Mouse (Mus musculus): ENCODE data around the gene Zwilch.
"Not testable (repeated sequence)": the region's sequence is repeated elsewhere in the genome, so short reads cannot be mapped to it uniquely, and the experiment has no call there.

Gene Zwilch

GRCm38 (mm10) chr9:64178974-64179646, 6.2 kb upstream of the Zwilch start, which contains the start of gene Snapc5:
Snapc5 (plus strand) TSS chr9:64179274.
- peak; percentile 94 for DNase-seq

DNA sequence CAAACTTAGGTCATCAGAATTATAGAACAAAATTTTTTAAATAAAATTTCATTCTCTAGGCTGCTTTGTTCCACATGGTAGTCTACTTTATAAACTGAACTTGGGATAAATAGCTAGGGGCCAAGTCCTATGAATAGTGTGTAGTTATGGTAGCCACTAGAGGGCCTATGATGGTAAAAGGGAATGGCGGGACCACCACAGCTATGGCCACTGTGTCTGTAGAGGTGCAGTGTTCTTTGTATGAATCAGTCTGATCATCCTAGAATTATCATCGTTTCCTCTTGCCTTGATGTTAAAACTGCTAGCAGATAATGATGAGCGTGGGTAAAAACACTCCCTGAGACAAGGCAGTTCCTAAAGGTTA, 5.7 kb upstream of the Zwilch start:
- DNase-seq, result peak; percentile 17

DNA sequence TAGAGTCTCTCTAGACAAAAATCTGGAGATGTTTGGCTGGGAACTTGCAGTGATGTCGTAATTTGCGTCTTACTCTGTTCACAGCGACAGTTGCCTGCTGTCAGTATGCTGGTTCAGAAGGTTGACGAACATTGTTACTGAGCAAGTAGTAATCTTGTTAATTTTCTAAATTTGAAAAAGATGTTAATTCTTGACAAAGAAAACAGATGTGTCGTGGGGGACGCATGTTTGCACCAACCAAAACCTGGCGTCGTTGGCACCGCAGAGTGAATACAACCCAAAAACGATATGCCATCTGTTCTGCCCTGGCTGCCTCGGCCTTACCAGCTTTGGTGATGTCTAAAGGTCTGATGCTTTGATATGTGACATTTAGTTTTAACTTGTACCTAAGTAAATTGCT, 2.5 kb upstream of the Zwilch start:
- no peak for DNase-seq

GRCm38 (mm10) chr9:64174766-64175165, 1.9 kb upstream of the Zwilch start:
- DNase-seq, result no peak

DNA sequence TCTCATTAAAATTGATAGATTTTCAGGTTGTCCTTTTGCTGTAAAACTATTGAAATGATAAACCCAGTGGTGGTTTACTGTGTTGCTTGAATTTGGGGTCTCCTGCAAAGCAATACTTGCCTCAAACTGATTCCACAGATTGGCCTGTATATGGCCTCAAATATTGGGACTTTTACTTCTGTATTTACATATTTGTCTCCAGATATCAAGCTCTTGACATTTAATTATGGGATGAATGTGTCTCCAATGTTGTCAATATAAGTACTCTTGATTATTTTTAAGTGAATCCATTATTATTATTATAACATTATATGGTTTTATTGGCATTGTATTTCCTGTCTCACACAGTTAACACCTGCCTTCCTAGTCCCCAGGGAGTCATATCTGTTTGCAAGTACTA, 1.4 kb upstream of the Zwilch start:
- DNase-seq, result no peak

- no peak for DNase-seq
Observed at GRCm38 (mm10) chr9:64173666-64174220, 839 bp upstream of the Zwilch start.

DNA sequence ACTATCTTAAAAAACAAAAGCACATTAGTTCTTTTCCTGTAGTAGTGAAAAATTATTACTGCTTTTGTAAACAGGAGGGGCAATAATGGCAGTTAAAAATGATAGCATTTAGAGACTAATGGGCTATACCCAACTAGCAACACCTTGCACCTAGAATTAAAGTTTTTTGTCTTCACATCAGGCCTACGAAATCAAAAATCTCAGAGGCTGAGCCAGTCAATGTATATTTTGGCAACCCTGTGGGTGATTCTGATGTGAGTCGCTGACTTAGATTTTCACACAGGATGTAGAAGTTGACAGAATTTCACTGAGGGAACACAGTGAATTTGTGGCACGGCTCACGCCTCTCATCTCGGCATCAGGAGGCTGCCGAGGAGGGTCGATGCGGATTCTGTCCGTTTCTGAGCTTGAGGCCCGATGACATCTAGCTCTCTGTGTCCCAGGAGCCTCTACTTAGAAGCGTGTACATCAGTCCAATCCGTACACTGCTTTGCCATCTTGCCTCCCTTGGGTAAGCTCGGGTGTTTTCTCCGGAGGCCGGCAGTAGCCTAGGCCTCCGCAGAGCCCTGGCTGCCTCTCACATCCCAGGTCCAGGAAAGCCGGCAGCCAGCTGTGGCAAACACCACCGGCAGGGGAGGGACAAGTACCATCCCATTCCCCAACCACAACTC, 624 bp downstream of the Zwilch start:
- DNase-seq, result no peak

DNA sequence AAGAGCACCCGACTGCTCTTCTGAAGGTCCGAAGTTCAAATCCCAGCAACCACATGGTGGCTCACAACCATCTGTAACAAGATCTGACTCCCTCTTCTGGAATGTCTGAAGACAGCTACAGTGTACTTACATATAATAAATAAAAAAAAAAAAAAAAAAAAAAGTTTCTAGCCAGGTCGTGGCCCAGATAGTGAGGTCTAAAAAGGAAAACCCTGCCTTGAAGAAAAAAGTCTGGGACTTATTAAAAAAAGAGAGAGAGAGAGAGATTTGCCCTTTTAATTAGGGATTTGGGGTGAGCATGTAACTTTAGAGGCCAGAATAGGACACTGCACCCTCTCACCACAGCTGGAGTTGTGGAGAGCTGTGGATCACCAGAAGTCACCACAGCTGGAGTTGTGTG, 2.9 kb downstream of the Zwilch start:
- not testable (repeated sequence) for DNase-seq

DNA sequence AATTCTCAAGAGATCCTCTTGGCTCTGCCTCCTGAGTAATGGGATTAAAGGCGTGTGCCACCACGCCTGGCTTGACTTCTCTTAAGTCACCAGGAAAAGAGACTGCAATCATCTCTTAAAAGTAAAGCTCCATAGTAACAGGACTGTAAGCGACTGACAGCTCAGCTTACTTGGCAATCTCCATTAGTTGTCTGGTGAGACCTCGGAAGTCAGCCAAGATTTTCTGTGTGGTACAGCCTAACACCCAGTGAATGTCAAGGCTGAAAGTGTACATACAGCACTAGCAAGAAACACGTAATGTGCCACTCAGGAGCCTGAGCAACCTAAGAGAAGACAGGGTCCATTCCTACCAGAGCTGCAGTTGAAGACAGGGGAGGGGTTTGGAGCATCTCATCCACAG, 12.4 kb downstream of the Zwilch start:
- DNase-seq, result no peak

DNA sequence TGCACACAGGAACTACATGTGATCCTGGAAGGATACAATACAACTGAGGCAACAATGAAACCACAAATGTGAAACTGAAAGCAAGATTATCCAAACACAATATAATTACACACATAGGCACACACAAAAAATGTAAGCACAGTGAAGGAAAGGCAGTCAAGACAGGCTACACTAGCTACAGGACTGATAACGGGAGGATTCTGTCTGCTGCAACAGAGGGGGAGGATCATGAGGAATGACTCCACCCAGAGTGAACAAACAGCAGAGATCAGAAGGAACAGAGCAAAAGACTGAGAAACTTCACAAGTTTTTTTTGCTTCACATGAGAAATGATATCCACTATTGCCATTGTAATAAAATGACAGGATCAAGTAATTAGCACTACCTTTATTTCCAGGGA, 16.3 kb downstream of the Zwilch start:
- DNase-seq, result no peak

DNA sequence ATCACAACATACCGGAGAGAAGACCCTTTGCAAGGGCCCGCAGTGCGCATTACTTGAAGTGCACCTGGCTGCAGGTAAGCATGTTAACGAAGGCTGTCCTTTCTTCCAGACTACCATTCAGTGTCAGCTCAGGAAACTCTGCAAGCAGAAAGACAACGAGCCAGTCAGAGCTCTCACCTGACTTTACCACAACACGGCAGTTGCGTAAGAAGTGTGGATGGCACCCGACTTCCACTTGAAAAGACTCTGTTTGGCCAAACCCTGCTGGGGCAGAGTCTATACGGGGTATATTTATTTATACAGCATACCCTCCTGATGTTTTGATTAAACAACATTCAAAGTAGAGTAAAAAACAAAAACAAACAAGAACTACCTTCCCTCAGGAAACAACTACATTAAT, 33.0 kb downstream of the Zwilch start:
- no peak for DNase-seq

GRCm38 (mm10) chr9:64138896-64139295, 34.0 kb downstream of the Zwilch start:
- DNase-seq, result peak; percentile 65

GRCm38 (mm10) chr9:64131623-64132022, 41.3 kb downstream of the Zwilch start:
- no peak for DNase-seq

DNA sequence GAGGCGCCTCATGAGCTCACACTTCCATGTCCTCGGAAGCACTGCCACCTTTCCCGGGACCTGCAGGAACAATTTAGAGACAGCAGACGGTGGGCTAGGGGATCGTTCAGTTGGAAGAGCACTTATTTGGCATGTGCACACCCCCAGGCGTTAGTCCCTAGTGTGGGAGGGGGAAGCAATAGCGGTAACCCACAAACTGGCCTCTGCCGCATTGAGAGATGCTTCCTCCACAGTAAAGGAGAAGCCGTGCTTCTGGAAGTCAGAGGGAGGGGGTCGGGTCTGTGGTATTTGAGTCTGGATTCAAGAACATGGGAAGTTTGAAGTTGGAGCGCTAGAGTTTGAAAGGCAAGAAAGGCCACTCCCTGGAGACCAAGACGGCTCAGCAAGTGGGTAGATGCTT, 46.8 kb downstream of the Zwilch start:
- no peak for DNase-seq

GRCm38 (mm10) chr9:64125307-64125706, 47.6 kb downstream of the Zwilch start:
- DNase-seq, result no peak

GRCm38 (mm10) chr9:64124846-64125245, 48.1 kb downstream of the Zwilch start:
- not testable (repeated sequence) for DNase-seq

DNA sequence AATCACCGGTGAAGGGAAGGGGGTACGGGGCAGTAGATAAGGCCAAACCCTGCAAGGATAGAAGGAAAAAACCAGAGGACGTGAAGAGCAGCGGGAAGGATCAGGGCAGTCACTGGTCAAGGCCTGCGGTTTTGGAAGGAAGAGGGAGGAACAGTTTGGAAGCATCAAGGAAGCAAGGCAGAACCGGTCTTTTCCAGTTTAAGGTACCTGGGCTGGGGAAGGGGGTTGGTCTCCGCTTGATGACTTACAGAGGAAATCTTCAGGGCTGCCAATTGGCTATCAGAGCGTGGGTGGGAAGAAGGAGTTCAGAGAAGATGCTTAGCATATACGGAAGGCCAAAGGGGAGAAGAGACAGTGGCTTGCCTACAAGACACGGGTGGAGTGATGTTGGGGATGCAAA, 50.3 kb downstream of the Zwilch start:
- DNase-seq, result no peak

DNA sequence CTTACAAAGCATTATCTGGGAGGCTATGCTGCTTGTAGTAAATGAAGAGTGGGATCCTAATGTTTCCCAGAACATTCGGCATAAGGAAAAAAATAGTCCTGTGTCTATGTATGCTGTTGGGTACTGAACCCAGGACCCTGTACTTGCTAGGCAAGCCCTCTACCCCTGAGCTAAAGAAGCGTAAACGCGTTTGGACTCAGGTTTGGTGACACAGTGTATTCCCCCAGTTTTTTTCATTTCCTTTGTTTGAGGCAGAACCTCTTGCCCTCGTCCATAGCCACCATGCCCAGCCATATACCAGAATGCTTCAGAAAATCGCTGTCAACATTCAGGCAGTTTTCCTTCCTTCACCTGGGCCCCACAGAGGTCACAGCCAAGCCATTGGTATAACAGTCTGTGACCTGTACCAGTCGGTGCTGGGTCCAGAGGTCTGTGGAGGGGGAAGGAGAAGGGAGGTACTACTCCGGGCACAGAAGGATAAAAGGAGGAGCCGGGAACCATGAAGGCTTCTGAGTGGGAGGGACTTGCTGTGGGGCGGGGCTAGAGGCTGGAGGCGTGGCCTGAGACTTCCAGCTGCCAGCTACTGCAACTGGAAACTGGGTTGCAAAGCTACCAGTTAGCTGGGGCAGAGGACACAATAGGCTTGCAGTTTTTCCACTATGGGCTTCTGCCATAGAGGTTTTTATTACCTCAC, 52.2 kb downstream of the Zwilch start:
- peak; percentile 72 for DNase-seq

- peak; percentile 47 for DNase-seq
Observed at GRCm38 (mm10) chr9:64119898-64120297, 53.0 kb downstream of the Zwilch start.

DNA sequence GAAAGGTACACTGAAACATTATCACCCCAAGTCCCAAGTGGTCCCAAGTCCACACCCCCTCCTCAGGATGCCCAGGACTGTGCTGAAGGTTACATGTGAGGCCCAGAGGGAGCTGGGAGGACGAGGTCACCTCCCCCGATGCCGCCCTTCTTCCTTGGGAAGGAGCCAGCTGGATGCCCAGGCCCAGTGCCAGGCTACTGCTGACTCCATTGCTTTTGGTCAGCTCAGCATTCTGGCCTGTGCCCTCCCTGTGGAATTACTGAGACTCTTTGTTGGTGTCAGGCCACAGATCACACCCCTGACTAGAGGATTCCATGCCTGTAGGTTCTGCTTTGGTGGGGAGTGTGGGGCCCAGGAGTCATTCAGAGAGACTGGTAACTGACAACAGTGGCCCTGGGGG, 56.0 kb downstream of the Zwilch start, which contains the start of gene Lctl:
TSS of gene Lctl (plus strand) at position 272 of the 400 bp plus-strand sequence.
- peak; percentile 77 for DNase-seq

DNA sequence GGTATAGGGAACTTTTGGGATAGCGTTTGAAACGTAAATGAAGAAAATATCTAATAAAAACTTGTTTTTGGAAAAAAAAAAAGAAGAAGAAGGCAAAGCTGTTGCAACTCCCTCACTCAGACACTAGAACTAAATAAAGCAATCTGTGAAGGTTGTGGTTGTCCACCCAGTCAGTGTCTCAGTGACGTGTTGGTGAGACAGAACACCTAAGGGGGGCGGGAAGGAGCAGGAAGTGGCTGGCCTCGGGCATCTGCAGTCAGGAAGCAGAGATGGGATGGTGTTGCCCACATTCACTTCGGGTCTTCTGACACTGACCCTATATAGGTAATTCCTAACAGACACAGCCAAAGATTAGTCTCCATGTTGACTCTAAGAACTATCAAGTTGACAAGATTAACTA, 57.1 kb downstream of the Zwilch start:
- DNase-seq, result no peak

DNA sequence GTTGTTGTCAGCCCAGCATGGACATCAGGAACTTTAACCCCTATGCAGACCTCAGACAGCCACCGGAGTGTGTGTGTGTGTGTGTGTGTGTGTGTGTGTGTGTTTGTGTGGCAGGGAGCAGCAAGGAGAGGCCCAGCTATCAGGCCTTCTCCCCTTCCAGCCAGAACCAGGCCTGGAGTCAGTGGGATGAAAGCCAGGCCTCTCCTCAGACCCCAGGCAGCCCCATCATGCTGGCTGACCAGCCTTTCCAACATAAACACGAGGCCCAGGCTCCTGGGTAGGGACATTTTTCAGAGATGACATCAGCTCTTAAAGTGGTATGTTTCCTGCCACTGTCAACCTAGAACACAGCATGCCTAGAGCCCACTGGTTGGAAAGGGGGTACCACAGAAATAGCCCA, 58.3 kb downstream of the Zwilch start:
- peak; percentile 43 for DNase-seq

- DNase-seq, result no peak
Observed at GRCm38 (mm10) chr9:64110502-64110901, 62.4 kb downstream of the Zwilch start.

- DNase-seq, result no peak
Observed at GRCm38 (mm10) chr9:64105301-64105700, 67.6 kb downstream of the Zwilch start.

All from kidney, postnatal 14 days (tissue).